Mouse (Mus musculus) heart, embryonic 11.5 days (tissue): ENCODE results near the gene Cpne9. TPM values are rescaled to one million over a fixed set of nuclear protein-coding genes. Genes with fewer than 3 reads are reported as not detected.
A peak's percentile ranks its signal among the peaks of the same experiment; 100 is the strongest.

ENCODE experiments used
- ATAC-seq: fragments of 200-750 bp; cut with Nextera tagmentation; replicated peaks from 2 replicates; pipeline ENCODE4 v1.8.0; 2017; ENCODE audit warnings: moderate library complexity; ENCODE audit not compliant: insufficient number of reproducible peaks, low FRiP score, low TSS enrichment
- H3K27ac ChIP-seq: fragments of 300-500 bp; sonication (generic); 2 replicates; pipeline ENCODE4 v1.5.1; 2014; ENCODE audit warnings: mild to moderate bottlenecking, low read depth, low read length
- H3K27me3 ChIP-seq: fragments of 300-500 bp; sonication (generic); 2 replicates; pipeline ENCODE4 v1.6.1; 2014; ENCODE audit warnings: mild to moderate bottlenecking, low read length, mixed read lengths; ENCODE audit not compliant: control insufficient read depth, insufficient read depth
- H3K36me3 ChIP-seq: fragments of 300-500 bp; sonication (generic); 2 replicates; pipeline ENCODE4 v1.6.1; 2014; ENCODE audit warnings: mild to moderate bottlenecking, low read length, moderate library complexity, mixed read lengths; ENCODE audit not compliant: control insufficient read depth, insufficient read depth
- H3K4me1 ChIP-seq: fragments of 300-500 bp; sonication (generic); 2 replicates; pipeline ENCODE4 v1.6.1; 2014; ENCODE audit warnings: low read length; ENCODE audit not compliant: control insufficient read depth, insufficient read depth
- H3K4me2 ChIP-seq: fragments of 300-500 bp; sonication (generic); 2 replicates; pipeline ENCODE4 v1.6.1; 2014; ENCODE audit warnings: mild to moderate bottlenecking, moderate library complexity
- H3K4me3 ChIP-seq: fragments of 300-500 bp; sonication (generic); 2 replicates; pipeline ENCODE4 v1.5.1; 2014; ENCODE audit warnings: low read depth, low read length
- H3K9ac ChIP-seq: fragments of 300-500 bp; sonication (generic); 2 replicates; pipeline ENCODE4 v1.6.1; 2014; ENCODE audit warnings: mild to moderate bottlenecking, low read depth, low read length, moderate library complexity
- H3K9me3 ChIP-seq: fragments of 300-500 bp; sonication (generic); replicated peaks from 2 replicates; pipeline ENCODE4 v1.6.1; 2016; ENCODE audit warnings: low read length; ENCODE audit not compliant: control insufficient read depth
- WGBS: fragments of 180-500 bp; shearing (Covaris S2); extraction: QIAGEN DNeasy Blood & Tissue Kit; methylation state at CpG from one replicate; pipeline ENCODE4 v1.1.7; 2014; ENCODE audit not compliant: insufficient replicate concordance; 5-methylcytosine and 5-hydroxymethylcytosine counted together
- polyA plus RNA-seq: library from polyadenylated mRNA; unstranded; fragments of >200 nt; fragmentation: Nextera tagmentation; extraction: Ambion mirVana; gene quantifications from 2 replicates; pipeline ENCODE4 v1.2.1, GENCODE M21; 2014

The Cpne9 gene
- polyA plus RNA-seq, 1 experiment from 2014 or later, result 0.11 TPM

GRCm38 (mm10) chr6:113341574-113341973 lies 59.5 kb downstream of the Cpne9 start:
- no peak overlapping the region for H3K4me3 ChIP-seq
- no peak overlapping the region for H3K9ac ChIP-seq
- no peak for ATAC-seq
- peaks cover 25% of the 10 kb centered on the region for H3K4me1 ChIP-seq
- 75% methylated on average over 6 of the region's 6 CpGs for WGBS
- peak overlapping the region; percentile 34 for H3K4me2 ChIP-seq
- H3K27ac ChIP-seq, result peak overlapping the region; percentile 35; the same call in 1 of the 2 replicates
- no peaks in the 10 kb centered on the region for H3K36me3 ChIP-seq
- H3K27me3 ChIP-seq, result no peaks in the 10 kb centered on the region
- H3K9me3 ChIP-seq, result no peaks in the 10 kb centered on the region

GRCm38 (mm10) chr6:113342297-113342696 lies 60.2 kb downstream of the Cpne9 start:
- H3K27ac ChIP-seq, result peak overlapping the region; percentile 46; the same call in 1 of the 2 replicates
- H3K4me2 ChIP-seq, result peak overlapping the region; percentile 92
- 0 out of 2 replicates have a peak overlapping the region, but pooled peaks have one; percentile 16 for H3K9ac ChIP-seq
- ATAC-seq, result no peak
- H3K36me3 ChIP-seq, result no peaks in the 10 kb centered on the region
- H3K9me3 ChIP-seq, result no peaks in the 10 kb centered on the region
- peaks cover 25% of the 10 kb centered on the region for H3K4me1 ChIP-seq
- H3K27me3 ChIP-seq, result no peaks in the 10 kb centered on the region
- 33% methylated on average over 4 of the region's 7 CpGs for WGBS
- H3K4me3 ChIP-seq, result 0 out of 2 replicates have a peak overlapping the region, but pooled peaks have one; percentile 71

GRCm38 (mm10) chr6:113343177-113344092 lies 61.3 kb downstream of the Cpne9 start, which contains the start of gene Camk1:
Gene Camk1, minus strand, starts transcription at chr6:113343984.
- no peaks in the 10 kb centered on the region for H3K9me3 ChIP-seq
- no peaks in the 10 kb centered on the region for H3K36me3 ChIP-seq
- no peaks in the 10 kb centered on the region for H3K27me3 ChIP-seq
- peak within 1 kb of the TSS; percentile 68 for H3K27ac ChIP-seq
- H3K4me1 ChIP-seq, result peaks cover 25% of the 10 kb centered on the region
- ATAC-seq, result peak; percentile 53
- peak within 1 kb of the TSS; percentile 71 for H3K4me3 ChIP-seq
- H3K4me2 ChIP-seq, result peak within 1 kb of the TSS; percentile 92
- WGBS, result 13% methylated on average over 32 of the region's 32 CpGs
- peak within 1 kb of the TSS; percentile 89 for H3K9ac ChIP-seq

- Histone ChIP-seq H3K9ac (peak overlapping the region; percentile 89), H3K4me2 (peak overlapping the region; percentile 92; the same call in 1 of the 2 replicates), H3K36me3 (no peaks in the 10 kb centered on the region), H3K4me1 (peaks cover 25% of the 10 kb centered on the region), H3K27me3 (no peaks in the 10 kb centered on the region), H3K9me3 (no peaks in the 10 kb centered on the region), H3K4me3 (no peak overlapping the region), H3K27ac (no peak overlapping the region)
- WGBS, result 58% methylated on average over 2 of the region's 2 CpGs
- ATAC-seq, result no peak
Measured at GRCm38 (mm10) chr6:113344321-113344720, 62.2 kb downstream of the Cpne9 start.

- WGBS, result 68% methylated on average over 4 of the region's 4 CpGs
- no peak for ATAC-seq
Measured at GRCm38 (mm10) chr6:113346897-113347296, 64.8 kb downstream of the Cpne9 start.

GRCm38 (mm10) chr6:113350538-113350937 lies 68.4 kb downstream of the Cpne9 start:
- H3K36me3 ChIP-seq, result no peaks in the 10 kb centered on the region
- no peak for ATAC-seq
- no peak overlapping the region for H3K9ac ChIP-seq
- no peaks in the 10 kb centered on the region for H3K27me3 ChIP-seq
- no peak overlapping the region for H3K4me2 ChIP-seq
- no peak overlapping the region for H3K27ac ChIP-seq
- no peak overlapping the region for H3K4me3 ChIP-seq
- no peaks in the 10 kb centered on the region for H3K9me3 ChIP-seq
- H3K4me1 ChIP-seq, result no peaks in the 10 kb centered on the region

More at GRCm38 (mm10) chr6:113346897-113347296, 64.8 kb downstream of the Cpne9 start:
- no peaks in the 10 kb centered on the region for H3K27me3 ChIP-seq
- no peak overlapping the region for H3K9ac ChIP-seq
- H3K4me2 ChIP-seq, result no peak overlapping the region
- no peak overlapping the region for H3K4me3 ChIP-seq
- H3K36me3 ChIP-seq, result no peaks in the 10 kb centered on the region
- peaks cover 19% of the 10 kb centered on the region for H3K4me1 ChIP-seq
- no peaks in the 10 kb centered on the region for H3K9me3 ChIP-seq
- H3K27ac ChIP-seq, result no peak overlapping the region

- H3K9ac ChIP-seq, result no peak overlapping the region
- no peaks in the 10 kb centered on the region for H3K27me3 ChIP-seq
- 82% methylated on average over 1 of the region's 1 CpGs for WGBS
- no peaks in the 10 kb centered on the region for H3K36me3 ChIP-seq
- no peak overlapping the region for H3K27ac ChIP-seq
- H3K4me1 ChIP-seq, result no peaks in the 10 kb centered on the region
- H3K4me3 ChIP-seq, result no peak overlapping the region
- H3K4me2 ChIP-seq, result no peak overlapping the region
- no peak for ATAC-seq
- no peaks in the 10 kb centered on the region for H3K9me3 ChIP-seq
Measured at GRCm38 (mm10) chr6:113351161-113351560, 69.1 kb downstream of the Cpne9 start.

GRCm38 (mm10) chr6:113351653-113352052 lies 69.5 kb downstream of the Cpne9 start:
- no peaks in the 10 kb centered on the region for H3K4me1 ChIP-seq
- H3K4me3 ChIP-seq, result no peak overlapping the region
- H3K4me2 ChIP-seq, result no peak overlapping the region
- no peaks in the 10 kb centered on the region for H3K27me3 ChIP-seq
- no peaks in the 10 kb centered on the region for H3K36me3 ChIP-seq
- no peaks in the 10 kb centered on the region for H3K9me3 ChIP-seq
- H3K27ac ChIP-seq, result no peak overlapping the region
- 65% methylated on average over 10 of the region's 10 CpGs for WGBS
- ATAC-seq, result no peak
- H3K9ac ChIP-seq, result no peak overlapping the region
